Mouse (Mus musculus) liver, embryonic 12.5 days (tissue): Measurements from ENCODE around the gene Igsf9. TPM values are rescaled to one million over a fixed set of nuclear protein-coding genes. Genes with fewer than 3 reads are reported as not detected.

ENCODE experiments used
- ATAC-seq: fragments of 200-750 bp; cut with Nextera tagmentation; 2 replicates; pipeline ENCODE4 v1.8.0; 2017; ENCODE audit warnings: moderate number of reproducible peaks, mild to moderate bottlenecking, moderate library complexity
- H3K27ac ChIP-seq: fragments of 300-500 bp; sonication (generic); 2 replicates; pipeline ENCODE4 v1.5.1; 2016; ENCODE audit warnings: mild to moderate bottlenecking
- H3K27me3 ChIP-seq: fragments of 300-500 bp; sonication (generic); replicated peaks from 2 replicates; pipeline ENCODE4 v1.6.1; 2016; ENCODE audit warnings: mild to moderate bottlenecking, moderate library complexity
- H3K36me3 ChIP-seq: fragments of 300-500 bp; sonication (generic); 2 replicates; pipeline ENCODE4 v1.6.1; 2016; ENCODE audit warnings: mild to moderate bottlenecking, moderate library complexity
- H3K4me1 ChIP-seq: fragments of 300-500 bp; sonication (generic); 2 replicates; pipeline ENCODE4 v1.6.1; 2016
- H3K4me2 ChIP-seq: fragments of 300-500 bp; sonication (generic); 2 replicates; pipeline ENCODE4 v1.6.1; 2016; ENCODE audit warnings: mild to moderate bottlenecking, moderate library complexity
- H3K4me3 ChIP-seq: fragments of 300-500 bp; sonication (generic); 2 replicates; pipeline ENCODE4 v1.5.1; 2016; ENCODE audit warnings: mild to moderate bottlenecking, moderate library complexity
- H3K9ac ChIP-seq: fragments of 300-500 bp; sonication (generic); 2 replicates; pipeline ENCODE4 v1.6.1; 2016; ENCODE audit warnings: mild to moderate bottlenecking, moderate library complexity
- H3K9me3 ChIP-seq: fragments of 300-500 bp; sonication (generic); replicated peaks from 2 replicates; pipeline ENCODE4 v1.6.1; 2016; ENCODE audit warnings: mild to moderate bottlenecking, moderate library complexity
- WGBS: fragments of 180-500 bp; shearing (Covaris S2); methylation state at CpG from one replicate; pipeline ENCODE4 v1.1.7; 2016; ENCODE audit not compliant: insufficient replicate concordance; 5-methylcytosine and 5-hydroxymethylcytosine counted together
- polyA plus RNA-seq: library from polyadenylated mRNA; unstranded; fragments of >200 nt; fragmentation: Nextera tagmentation; extraction: Ambion mirVana; gene quantifications from 2 replicates; pipeline ENCODE4 v1.2.1, GENCODE M21; 2016

Igsf9 gene
- polyA plus RNA-seq, 1 experiment from 2014 or later = 3.9 TPM

DNA sequence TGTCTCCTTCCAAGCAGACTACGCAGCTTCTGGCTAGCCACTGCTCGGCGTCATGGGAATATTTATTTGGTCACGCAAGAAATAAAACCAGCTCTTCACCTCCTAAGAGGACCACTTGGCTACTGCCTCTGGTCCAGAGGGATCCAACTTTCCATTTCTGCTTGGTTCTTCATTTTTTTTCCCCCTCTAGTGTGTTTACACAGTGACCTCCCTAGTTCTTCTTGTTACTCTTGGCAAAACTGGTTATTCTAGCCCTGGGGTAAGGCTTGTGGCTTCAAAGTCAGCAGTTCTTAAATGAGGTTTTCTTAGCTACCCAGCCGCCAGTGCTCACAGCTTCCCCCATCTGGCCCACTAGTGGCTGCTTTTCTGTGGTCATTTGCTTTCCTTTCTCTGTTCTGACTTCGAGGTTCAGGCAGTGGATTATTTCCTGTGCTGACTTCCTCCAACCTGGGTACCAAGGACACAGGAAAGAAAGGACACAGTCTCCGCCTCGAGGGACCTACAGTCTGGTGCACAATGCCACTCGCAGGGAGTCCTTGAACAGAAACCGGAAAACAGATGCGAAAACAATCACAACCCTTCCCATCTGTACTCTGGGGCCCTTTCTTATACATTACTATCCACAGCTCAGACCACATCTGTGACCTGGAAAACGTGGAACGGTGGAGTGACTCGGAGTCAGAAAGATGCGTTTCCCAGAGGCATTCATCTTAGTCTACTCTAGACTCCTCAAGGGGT lies 43.6 kb downstream of the Igsf9 start:
- H3K4me2 ChIP-seq = peak overlapping the region; percentile 26

DNA sequence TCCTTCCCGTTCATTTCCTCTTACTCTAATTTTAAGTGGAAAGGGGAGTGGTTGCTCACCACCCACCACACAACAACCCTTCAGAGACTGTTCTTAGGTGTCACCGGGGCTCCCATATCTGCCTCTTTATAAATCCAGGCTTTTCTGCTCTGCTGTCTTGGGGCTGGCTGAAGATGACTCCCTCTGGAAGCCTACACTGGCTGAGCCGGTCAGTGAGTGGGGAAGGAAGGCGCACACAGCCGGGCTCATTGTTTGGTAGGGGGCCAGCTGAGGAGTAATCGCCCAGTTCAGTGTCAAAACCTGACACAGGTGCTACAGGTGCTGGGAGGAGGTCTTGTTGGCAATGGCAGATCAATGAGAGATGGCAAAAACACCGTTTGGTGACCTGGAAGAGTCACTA lies 44.4 kb downstream of the Igsf9 start:
- Histone ChIP-seq H3K4me3 (no peak overlapping the region), H3K27ac (peak overlapping the region; percentile 51; the same call in 1 of the 2 replicates), H3K9ac (no peak overlapping the region)

More for the DNA sequence above, 43.6 kb downstream of the Igsf9 start:
- H3K4me1 ChIP-seq = peaks cover 39% of the 10 kb centered on the region
- WGBS = 25% methylated on average over 15 of the region's 15 CpGs
- peak overlapping the region; percentile 41; the same call in 1 of the 2 replicates for H3K27ac ChIP-seq
- no peak for ATAC-seq
- H3K36me3 ChIP-seq = no peaks in the 10 kb centered on the region
- peaks cover 63% of the 10 kb centered on the region for H3K27me3 ChIP-seq
- H3K9ac ChIP-seq = no peak overlapping the region
- no peaks in the 10 kb centered on the region for H3K9me3 ChIP-seq
- H3K4me3 ChIP-seq = no peak overlapping the region

DNA sequence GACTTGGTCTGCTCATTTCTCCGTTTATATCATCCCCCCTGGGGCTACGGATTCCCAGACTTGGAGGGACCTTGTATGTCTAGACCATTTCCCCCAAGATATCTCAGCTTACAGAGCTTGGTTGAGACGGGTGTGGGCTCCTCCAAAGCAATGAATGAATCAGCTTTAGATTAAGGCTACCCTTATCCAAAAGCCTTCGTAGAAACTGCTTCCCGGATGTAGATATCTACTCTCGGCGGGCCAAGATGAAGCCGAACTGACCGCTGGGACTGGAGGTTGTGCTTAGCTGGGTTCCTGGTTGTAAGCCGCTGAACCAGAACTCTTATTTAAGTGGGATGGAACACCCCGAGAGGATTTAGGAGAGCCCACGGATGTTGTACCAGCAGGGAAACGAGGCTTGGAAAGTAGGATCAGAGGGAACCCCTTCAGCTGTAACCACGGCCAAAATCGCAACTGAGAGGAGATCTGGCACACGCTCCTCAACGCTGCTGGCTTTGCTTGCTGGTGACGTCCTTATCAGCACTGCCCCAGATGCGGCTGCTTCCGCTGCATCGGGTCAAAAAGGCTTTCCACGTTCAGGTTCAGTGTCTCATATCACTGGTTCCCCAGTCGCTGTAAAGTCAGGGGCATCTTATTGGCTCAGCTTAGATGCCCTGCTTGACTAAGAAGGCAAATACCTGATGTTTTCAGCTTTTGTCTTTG lies 44.9 kb downstream of the Igsf9 start:
- Histone ChIP-seq H3K36me3 (no peaks in the 10 kb centered on the region), H3K9me3 (no peaks in the 10 kb centered on the region), H3K4me3 (peak overlapping the region; percentile 13; the same call in 1 of the 2 replicates), H3K4me1 (peaks cover 26% of the 10 kb centered on the region), H3K27me3 (peaks cover 68% of the 10 kb centered on the region), H3K9ac (no peak overlapping the region), H3K4me2 (peak overlapping the region; percentile 46), H3K27ac (peak overlapping the region; percentile 51; the same call in 1 of the 2 replicates)
- peak; percentile 71 for ATAC-seq
- WGBS = 3% methylated on average over 23 of the region's 23 CpGs

More for the DNA sequence above, 44.4 kb downstream of the Igsf9 start:
- peak overlapping the region; percentile 46 for H3K4me2 ChIP-seq
- H3K27me3 ChIP-seq = peaks cover 68% of the 10 kb centered on the region
- 18% methylated on average over 7 of the region's 7 CpGs for WGBS
- no peaks in the 10 kb centered on the region for H3K9me3 ChIP-seq
- no peaks in the 10 kb centered on the region for H3K36me3 ChIP-seq
- peaks cover 32% of the 10 kb centered on the region for H3K4me1 ChIP-seq
- no peak for ATAC-seq

DNA sequence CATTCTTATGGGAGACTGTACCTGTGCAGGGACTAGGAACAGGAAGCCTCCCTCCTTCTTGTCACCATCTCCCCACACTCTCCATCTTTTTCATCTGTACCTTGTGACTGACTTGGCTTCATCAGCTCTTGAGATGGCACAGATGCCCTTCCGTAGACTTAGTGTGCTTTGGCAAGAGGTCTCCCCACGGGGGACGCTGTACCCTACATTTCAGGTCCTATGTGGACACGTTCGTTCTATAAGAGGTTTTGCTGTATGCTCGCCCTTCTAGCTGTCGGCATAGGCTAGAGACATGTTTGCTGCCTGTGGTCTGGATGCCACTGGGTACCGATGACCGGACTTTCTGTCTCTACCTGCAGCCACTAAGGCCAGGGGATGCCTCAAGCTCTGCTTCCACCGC lies 45.8 kb downstream of the Igsf9 start:
- H3K4me2 ChIP-seq = no peak overlapping the region
- H3K9ac ChIP-seq = no peak overlapping the region
- H3K4me1 ChIP-seq = peaks cover 25% of the 10 kb centered on the region
- peaks cover 68% of the 10 kb centered on the region for H3K27me3 ChIP-seq
- WGBS = 76% methylated on average over 10 of the region's 10 CpGs
- no peak overlapping the region for H3K27ac ChIP-seq
- H3K36me3 ChIP-seq = no peaks in the 10 kb centered on the region
- H3K4me3 ChIP-seq = no peak overlapping the region
- H3K9me3 ChIP-seq = no peaks in the 10 kb centered on the region
- no peak for ATAC-seq

DNA sequence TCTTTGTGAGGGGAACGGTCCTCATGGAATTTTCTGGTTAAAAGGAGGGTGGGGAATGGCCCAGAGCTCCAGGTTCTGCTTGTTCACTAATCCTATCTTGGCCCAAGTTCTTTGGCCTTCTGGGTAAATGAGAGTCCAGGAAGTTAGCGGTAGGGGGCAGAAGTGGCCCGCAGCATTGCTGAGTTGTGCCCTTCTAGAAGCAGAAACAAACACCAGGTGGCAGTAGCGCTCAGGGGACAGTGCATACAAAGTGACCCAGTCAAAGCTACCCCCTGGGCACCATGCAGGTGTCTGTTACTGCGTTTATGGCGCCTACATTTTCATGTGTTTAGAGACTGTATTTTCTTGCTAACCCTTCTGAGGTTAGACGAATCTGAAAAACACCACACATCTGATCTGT lies 47.1 kb downstream of the Igsf9 start:
- Histone ChIP-seq H3K27ac (no peak overlapping the region), H3K9me3 (no peaks in the 10 kb centered on the region), H3K4me1 (peaks cover 25% of the 10 kb centered on the region), H3K4me3 (no peak overlapping the region), H3K4me2 (no peak overlapping the region), H3K27me3 (peaks cover 71% of the 10 kb centered on the region), H3K9ac (no peak overlapping the region), H3K36me3 (no peaks in the 10 kb centered on the region)
- ATAC-seq = peak; percentile 53; the same call in 1 of the 2 replicates
- WGBS = 3% methylated on average over 7 of the region's 7 CpGs

DNA sequence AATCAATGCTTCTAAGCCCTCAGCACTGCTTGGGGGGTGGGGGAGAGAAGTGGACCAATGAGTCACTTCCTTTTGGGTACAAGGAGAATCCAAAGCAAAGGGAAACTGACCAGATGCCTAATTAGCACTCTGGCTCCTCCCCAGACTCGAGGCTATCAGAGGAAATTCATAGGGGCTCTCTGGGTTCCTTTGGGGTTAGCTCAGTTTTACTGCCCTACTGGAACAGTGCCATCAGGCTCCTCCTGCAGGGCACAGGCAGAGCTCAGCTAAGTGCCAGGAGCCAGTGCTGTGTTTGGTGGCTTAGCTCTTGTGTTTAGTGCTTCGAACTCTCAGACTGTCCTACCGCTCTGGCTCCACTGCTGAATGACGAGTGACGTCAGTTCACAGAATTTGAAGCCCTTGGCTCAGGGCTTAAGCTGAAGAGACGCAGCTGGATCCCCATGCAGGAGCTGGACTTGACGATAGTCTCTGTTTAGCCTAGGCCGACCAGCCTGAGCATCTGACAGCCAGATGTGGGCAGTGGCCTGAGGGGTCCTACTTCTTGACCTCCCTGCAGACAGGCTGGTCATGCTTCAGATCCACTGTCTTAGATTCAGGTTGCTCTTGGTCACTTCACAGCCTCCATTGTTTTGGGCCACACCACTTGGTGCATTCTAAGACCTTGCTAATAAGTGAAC lies 49.1 kb downstream of the Igsf9 start:
- H3K27me3 ChIP-seq = peaks cover 78% of the 10 kb centered on the region
- ATAC-seq = no peak
- H3K27ac ChIP-seq = no peak overlapping the region

DNA sequence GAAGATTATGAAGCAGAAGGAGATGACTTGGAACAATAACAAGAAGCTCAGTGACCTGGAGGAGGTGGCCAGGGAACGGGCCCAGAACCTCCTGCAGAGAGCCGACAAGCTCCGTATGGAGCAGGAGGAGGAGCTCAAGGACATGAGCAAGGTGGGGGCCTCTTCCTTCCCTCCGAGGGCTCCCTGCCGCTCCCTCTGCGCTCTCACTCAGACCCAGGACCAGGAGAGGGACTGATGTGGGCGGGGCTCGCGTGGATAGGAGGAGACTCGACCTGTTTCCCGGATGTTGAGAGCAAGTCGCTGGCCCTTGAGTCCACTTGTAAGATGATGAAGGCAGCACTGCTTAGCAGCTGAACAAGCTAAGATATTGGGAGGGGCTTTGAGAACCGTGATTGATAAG lies 51.0 kb downstream of the Igsf9 start:
- no peaks in the 10 kb centered on the region for H3K36me3 ChIP-seq
- no peak overlapping the region for H3K9ac ChIP-seq
- no peaks in the 10 kb centered on the region for H3K4me1 ChIP-seq
- 4% methylated on average over 13 of the region's 13 CpGs for WGBS
- H3K9me3 ChIP-seq = no peaks in the 10 kb centered on the region
- H3K4me3 ChIP-seq = no peak overlapping the region
- H3K4me2 ChIP-seq = peak overlapping the region; percentile 25
- ATAC-seq = no peak; the same call in 1 of the 2 replicates
- H3K27ac ChIP-seq = no peak overlapping the region
- peaks cover 73% of the 10 kb centered on the region for H3K27me3 ChIP-seq

More for the DNA sequence above, 49.1 kb downstream of the Igsf9 start:
- no peak overlapping the region for H3K4me3 ChIP-seq
- no peaks in the 10 kb centered on the region for H3K9me3 ChIP-seq
- H3K4me2 ChIP-seq = no peak overlapping the region
- peaks cover 17% of the 10 kb centered on the region for H3K4me1 ChIP-seq
- 37% methylated on average over 8 of the region's 8 CpGs for WGBS
- H3K9ac ChIP-seq = no peak overlapping the region
- no peaks in the 10 kb centered on the region for H3K36me3 ChIP-seq

DNA sequence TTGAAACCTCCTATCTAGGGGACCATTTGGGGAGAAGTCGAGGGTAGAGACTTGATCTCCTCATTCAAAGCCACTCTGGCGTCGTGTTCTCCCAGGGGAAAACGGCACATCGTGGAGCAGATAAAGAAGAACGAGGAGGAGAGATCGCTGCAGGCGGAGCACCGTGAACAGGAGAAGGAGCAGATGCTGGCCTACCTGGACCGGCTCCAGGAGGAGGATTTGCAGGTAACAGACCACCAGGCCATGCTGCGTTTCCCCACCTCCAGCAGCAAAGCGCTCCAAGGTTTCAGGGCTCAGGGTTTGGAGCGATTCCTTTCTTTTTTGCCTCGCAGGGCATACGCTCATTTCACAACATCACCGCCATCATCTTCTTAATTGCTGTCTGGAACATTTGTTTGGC lies 53.5 kb downstream of the Igsf9 start:
- Histone ChIP-seq H3K9me3 (no peaks in the 10 kb centered on the region), H3K4me1 (no peaks in the 10 kb centered on the region), H3K4me3 (no peak overlapping the region), H3K4me2 (no peak overlapping the region), H3K27me3 (peaks cover 71% of the 10 kb centered on the region), H3K27ac (no peak overlapping the region), H3K9ac (no peak overlapping the region), H3K36me3 (no peaks in the 10 kb centered on the region)
- ATAC-seq = no peak
- WGBS = 73% methylated on average over 16 of the region's 16 CpGs

DNA sequence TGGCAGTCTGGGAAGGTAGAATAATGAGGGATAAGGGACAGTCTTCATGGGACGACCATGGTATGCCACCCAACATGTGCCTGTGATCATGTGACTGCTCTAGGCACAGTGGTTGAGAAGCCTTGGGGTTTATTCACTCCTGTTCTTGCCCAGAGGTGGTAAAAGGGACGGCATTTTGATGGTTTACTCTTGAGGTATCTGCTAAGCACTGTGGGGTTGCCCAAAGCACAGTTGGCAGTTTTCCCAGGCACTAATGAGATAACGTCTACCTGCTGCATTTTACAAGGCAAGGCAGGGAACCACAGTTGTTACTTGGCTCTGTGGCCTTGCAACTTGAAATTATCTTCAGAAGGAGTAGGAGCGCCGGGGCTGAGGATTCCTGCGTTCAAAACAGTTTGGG lies 58.2 kb downstream of the Igsf9 start:
- Histone ChIP-seq H3K4me2 (no peak overlapping the region), H3K27ac (no peak overlapping the region), H3K36me3 (no peaks in the 10 kb centered on the region), H3K27me3 (peaks cover 40% of the 10 kb centered on the region), H3K9ac (no peak overlapping the region), H3K4me1 (no peaks in the 10 kb centered on the region), H3K4me3 (no peak overlapping the region), H3K9me3 (no peaks in the 10 kb centered on the region)
- WGBS = 59% methylated on average over 6 of the region's 6 CpGs
- ATAC-seq = no peak

DNA sequence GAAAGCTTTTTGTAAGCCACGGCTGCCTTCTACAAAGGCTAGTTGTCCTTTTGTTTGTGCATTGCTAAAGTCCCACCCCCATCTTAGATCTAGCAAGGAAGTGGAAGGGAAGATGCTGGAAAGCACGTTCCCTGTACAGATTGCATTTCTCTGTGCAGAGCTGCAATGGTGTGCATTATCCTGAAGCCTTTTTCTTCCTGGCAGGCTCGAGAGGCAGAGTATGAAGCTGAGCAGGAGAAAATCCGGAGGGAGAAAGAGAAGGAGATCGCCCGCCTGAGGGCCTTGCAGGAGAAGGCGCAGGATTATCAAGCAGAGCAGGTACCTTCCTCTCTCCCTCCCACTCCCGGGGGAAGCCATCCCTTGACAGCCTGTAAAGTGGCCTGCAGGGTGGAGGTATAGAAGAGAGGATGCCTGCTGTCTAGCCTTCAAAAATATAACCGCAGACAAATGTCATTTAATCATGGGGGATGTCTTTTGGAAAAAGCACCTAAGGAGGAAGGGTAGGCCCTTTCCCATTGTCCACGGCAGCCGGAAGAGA lies 58.8 kb downstream of the Igsf9 start:
- WGBS = 52% methylated on average over 11 of the region's 11 CpGs
- H3K4me1 ChIP-seq = no peaks in the 10 kb centered on the region
- H3K9me3 ChIP-seq = no peaks in the 10 kb centered on the region
- H3K36me3 ChIP-seq = no peaks in the 10 kb centered on the region
- no peak overlapping the region for H3K27ac ChIP-seq
- peaks cover 40% of the 10 kb centered on the region for H3K27me3 ChIP-seq
- no peak overlapping the region for H3K4me2 ChIP-seq
- no peak for ATAC-seq
- H3K4me3 ChIP-seq = no peak overlapping the region
- no peak overlapping the region for H3K9ac ChIP-seq

DNA sequence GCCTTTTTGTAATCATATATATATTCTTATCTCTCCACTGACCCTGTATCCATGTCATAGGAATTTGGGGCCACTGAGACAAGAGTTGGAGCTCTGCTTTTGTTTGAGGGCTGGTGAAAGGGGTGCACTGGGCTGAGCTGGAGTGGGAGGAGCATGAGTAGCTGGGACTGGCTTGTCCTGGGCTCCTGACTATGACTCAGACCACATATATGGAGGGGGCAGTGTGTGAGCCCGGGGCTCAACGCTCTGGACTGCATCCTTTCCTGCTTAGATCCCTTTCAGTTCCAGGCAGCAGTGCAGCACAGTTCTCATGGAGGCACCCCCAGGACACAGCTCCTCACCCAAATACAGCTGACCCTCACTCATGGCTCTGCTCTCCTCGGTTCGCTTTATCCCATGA lies 64.5 kb downstream of the Igsf9 start:
- no peak overlapping the region for H3K9ac ChIP-seq
- 67% methylated on average over 4 of the region's 4 CpGs for WGBS
- no peak overlapping the region for H3K27ac ChIP-seq

More for the DNA sequence above, 64.5 kb downstream of the Igsf9 start:
- no peak for ATAC-seq
- no peaks in the 10 kb centered on the region for H3K36me3 ChIP-seq
- H3K27me3 ChIP-seq = peaks cover 36% of the 10 kb centered on the region
- H3K4me2 ChIP-seq = no peak overlapping the region
- H3K9me3 ChIP-seq = no peaks in the 10 kb centered on the region
- H3K4me3 ChIP-seq = no peak overlapping the region
- H3K4me1 ChIP-seq = peaks cover 10% of the 10 kb centered on the region; the same call in 1 of the 2 replicates
